Mouse (Mus musculus): ENCODE measurements around the gene Pex14.

DNA sequence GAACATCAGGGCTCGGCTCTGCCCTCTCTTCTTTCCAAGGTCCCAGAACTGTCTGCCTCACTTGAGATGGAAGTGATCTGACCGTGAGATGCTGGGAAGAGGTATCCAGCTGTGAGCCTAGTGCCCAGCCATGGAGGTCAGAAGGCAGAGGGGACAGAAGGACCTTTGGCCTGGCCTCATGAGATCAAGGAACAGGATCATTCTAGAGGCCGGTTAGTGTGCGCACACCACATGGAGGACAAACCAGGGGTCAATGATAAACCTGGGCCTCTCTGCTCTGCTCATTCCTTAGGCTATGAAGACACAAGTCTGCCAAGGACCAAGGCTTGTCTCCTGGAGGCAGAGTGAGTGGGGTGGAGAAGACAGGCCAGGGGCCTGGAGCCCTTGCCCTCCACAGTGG lies 128.9 kb downstream of the Pex14 start:
- TF ChIP-seq POLR2A (IDR thresholded peaks at IDR 0.05; ENCODE audit: borderline replicate concordance, control insufficient read depth, low read depth, low read length): no peak
- no peak for TF ChIP-seq CTCF (IDR thresholded peaks at IDR 0.05; ENCODE audit: control insufficient read depth, insufficient read depth, low read length)

Measured in bone marrow, adult 2 months (tissue).